Mouse (Mus musculus) embryonic stem cell, embryonic (primary cell): ENCODE results near the gene Flt3l.

Experiments used
- CTCF ChIA-PET, 4 experiments: fragments of 300-600 bp in 2 of 4; fragments of 350-600 bp in 2 of 4; sonication (Branson Sonifier 250); formaldehyde crosslinking; loops; one replicate each; lab custom pipeline; 2022; ENCODE audit warnings: inconsistent platforms in 2 of 4; lab: Charles Lee
- POLR2A ChIA-PET, 4 experiments: fragments of 300-600 bp in 2 of 4; fragments of 350-600 bp in 2 of 4; sonication (Branson Sonifier 250); formaldehyde crosslinking; loops; one replicate each; lab custom pipeline; 2022; ENCODE audit warnings: antibody characterized with exemption in 4 of 4, inconsistent platforms in 1 of 4; lab: Charles Lee

The Flt3l gene

GRCm38 (mm10) chr7:45112529-45112928 is 23.7 kb downstream of the Flt3l start:
- ChIA-PET POLR2A (interaction anchor here (0.5 to 15.2 kb wide), 23 partner anchors 8 to 347 kb away, joined by 3 to 596 read pairs (median 4); partner anchors contain the start of genes Fcgrt (in 3 of the 4), Rpl13a (in 2 of the 4), Rps11 (in 2 of the 4) and Aldh16a1 (in 1 of the 4)), CTCF (interaction anchor here in 2 of 4 experiments (0.6 to 1.6 kb wide), 3 partner anchors 9 to 850 kb away, joined by 3 to 4 read pairs (median 3); no protein-coding TSS in a partner anchor)

GRCm38 (mm10) chr7:45111940-45112339 is 24.3 kb downstream of the Flt3l start:
- POLR2A ChIA-PET = interaction anchor here (0.6 to 15.2 kb wide), 31 partner anchors 8 to 231 kb away, joined by 3 to 596 read pairs (median 4); partner anchors contain the start of genes Fcgrt (in 3 of the 4), Rpl13a (in 3 of the 4), Rps11 (in 2 of the 4) and Aldh16a1 (in 1 of the 4)
- CTCF ChIA-PET = interaction anchor here in 3 of 4 experiments (1.1 to 1.6 kb wide), 3 partner anchors 9 to 849 kb away, joined by 3 to 4 read pairs (median 3); no protein-coding TSS in a partner anchor

- CTCF ChIA-PET = interaction anchor here in 1 of 4 experiments (0.6 to 1.0 kb wide), 3 partner anchors 42 to 805 kb away, joined by 3 to 5 read pairs (median 3); no protein-coding TSS in a partner anchor
- POLR2A ChIA-PET = interaction anchor here (0.7 to 15.2 kb wide), 17 partner anchors 10 to 93 kb away, joined by 3 to 596 read pairs (median 6); partner anchors contain the start of genes Rcn3 (in 3 of the 4), Rpl13a (in 2 of the 4), Rps11 (in 2 of the 4) and Aldh16a1 (in 1 of the 4)
Observed at GRCm38 (mm10) chr7:45110089-45110488, 26.1 kb downstream of the Flt3l start.

GRCm38 (mm10) chr7:45107052-45107645 is 29.1 kb downstream of the Flt3l start:
- ChIA-PET POLR2A (interaction anchor here (0.6 to 15.2 kb wide), 36 partner anchors 8 to 1394 kb away, joined by 3 to 596 read pairs (median 4); partner anchors contain the start of genes Rcn3 (in 3 of the 4), Aldh16a1 (in 2 of the 4), Rpl13a (in 2 of the 4) and Rps11 (in 2 of the 4)), CTCF (interaction anchor here in 3 of 4 experiments (0.6 to 2.9 kb wide), 15 partner anchors 8 to 860 kb away, joined by 3 to 16 read pairs (median 4); partner anchors contain the start of genes Aldh16a1 (in 1 of the 3), Flt3l (in 1 of the 3), Gm45713 (in 1 of the 3) and Rcn3 (in 1 of the 3))

GRCm38 (mm10) chr7:45106441-45106840 is 29.8 kb downstream of the Flt3l start:
- CTCF ChIA-PET = interaction anchor here (0.6 to 2.9 kb wide), 9 partner anchors 21 to 396 kb away, joined by 3 to 16 read pairs (median 4); partner anchors contain the start of genes Aldh16a1 (in 1 of the 4), Flt3l (in 1 of the 4) and Gm45713 (in 1 of the 4)
- POLR2A ChIA-PET = interaction anchor here (0.6 to 15.2 kb wide), 27 partner anchors 8 to 559 kb away, joined by 3 to 596 read pairs (median 5); partner anchors contain the start of genes Aldh16a1 (in 2 of the 4), Rcn3 (in 2 of the 4), Rpl13a (in 2 of the 4) and Rps11 (in 2 of the 4)

GRCm38 (mm10) chr7:45105491-45105890 is 30.7 kb downstream of the Flt3l start:
- CTCF ChIA-PET = interaction anchor here in 1 of 4 experiments (0.7 to 2.9 kb wide), 4 partner anchors 24 to 192 kb away, joined by 3 to 16 read pairs (median 5); partner anchors contain the start of genes Flt3l and Gm45713
- POLR2A ChIA-PET = interaction anchor here (0.6 to 15.2 kb wide), 22 partner anchors 7 to 454 kb away, joined by 3 to 596 read pairs (median 6); partner anchors contain the start of genes Aldh16a1 (in 2 of the 4), Pih1d1 (in 2 of the 4), Rcn3 (in 2 of the 4) and Rpl13a (in 2 of the 4)

- ChIA-PET CTCF (interaction anchor here in 1 of 4 experiments (1.2 to 2.9 kb wide), 3 partner anchors 23 to 37 kb away, joined by 3 to 16 read pairs (median 8); no protein-coding TSS in a partner anchor), POLR2A (interaction anchor here in 3 of 4 experiments (0.5 to 15.2 kb wide), 21 partner anchors 9 to 455 kb away, joined by 3 to 596 read pairs (median 7); partner anchors contain the start of genes Rcn3 (in 3 of the 3), Aldh16a1 (in 2 of the 3), Pih1d1 (in 2 of the 3) and Rpl13a (in 2 of the 3))
Observed at GRCm38 (mm10) chr7:45104941-45105340, 31.3 kb downstream of the Flt3l start.

- ChIA-PET POLR2A (interaction anchor here in 3 of 4 experiments (0.6 to 15.2 kb wide), 35 partner anchors 8 to 263 kb away, joined by 3 to 596 read pairs (median 5); partner anchors contain the start of genes Rcn3 (in 3 of the 3), Aldh16a1 (in 2 of the 3), Pih1d1 (in 2 of the 3) and Rpl13a (in 2 of the 3)), CTCF (interaction anchor here in 3 of 4 experiments (0.5 to 1.9 kb wide), 10 partner anchors 17 to 180 kb away, joined by 3 to 8 read pairs (median 4); partner anchors contain the start of genes Flt3l (in 1 of the 3) and Gm45713 (in 1 of the 3))
Observed at GRCm38 (mm10) chr7:45103652-45104180, 32.5 kb downstream of the Flt3l start, which contains the start of gene Fcgrt. Gene Fcgrt (minus strand): TSS chr7:45103851.

GRCm38 (mm10) chr7:45102940-45103585 is 33.2 kb downstream of the Flt3l start:
- CTCF ChIA-PET = interaction anchor here in 3 of 4 experiments (0.5 to 1.9 kb wide), 10 partner anchors 11 to 133 kb away, joined by 3 to 8 read pairs (median 4); partner anchors contain the start of genes Flt3l (in 1 of the 3), Gm45713 (in 1 of the 3) and Rcn3 (in 1 of the 3)

GRCm38 (mm10) chr7:45102441-45102840 is 33.8 kb downstream of the Flt3l start:
- POLR2A ChIA-PET = interaction anchor here in 3 of 4 experiments (0.5 to 18.8 kb wide), 10 partner anchors 6 to 231 kb away, joined by 3 to 368 read pairs (median 5); partner anchors contain the start of genes Fcgrt (in 1 of the 3), Rcn3 (in 1 of the 3), Rpl13a (in 1 of the 3) and Rps11 (in 1 of the 3)
- CTCF ChIA-PET = interaction anchor here in 1 of 4 experiments (1.0 kb wide), 1 partner anchor 10 kb away, joined by 3 read pairs; the partner anchor contains the start of gene Rcn3

More at GRCm38 (mm10) chr7:45102940-45103585, 33.2 kb downstream of the Flt3l start:
- POLR2A ChIA-PET = interaction anchor here in 3 of 4 experiments (0.5 to 18.8 kb wide), 35 partner anchors 8 to 264 kb away, joined by 3 to 596 read pairs (median 5); partner anchors contain the start of genes Rcn3 (in 3 of the 3), Aldh16a1 (in 2 of the 3), Pih1d1 (in 2 of the 3) and Rpl13a (in 2 of the 3)

- ChIA-PET CTCF (interaction anchor here in 2 of 4 experiments (0.7 to 1.2 kb wide), 3 partner anchors 10 to 35 kb away, joined by 3 to 10 read pairs (median 5); no protein-coding TSS in a partner anchor), POLR2A (interaction anchor here in 2 of 4 experiments (0.9 to 18.8 kb wide), 11 partner anchors 8 to 114 kb away, joined by 3 to 368 read pairs (median 4); partner anchors contain the start of genes Prmt1 (in 2 of the 2), Aldh16a1 (in 1 of the 2), Fcgrt (in 1 of the 2) and Rcn3 (in 1 of the 2))
Observed at GRCm38 (mm10) chr7:45100046-45100445, 36.2 kb downstream of the Flt3l start.

GRCm38 (mm10) chr7:45098541-45099240 is 37.5 kb downstream of the Flt3l start:
- ChIA-PET CTCF (interaction anchor here in 3 of 4 experiments (0.6 to 1.2 kb wide), 8 partner anchors 8 to 45 kb away, joined by 3 to 7 read pairs (median 3); no protein-coding TSS in a partner anchor), POLR2A (interaction anchor here (0.6 to 18.8 kb wide), 18 partner anchors 8 to 302 kb away, joined by 3 to 368 read pairs (median 4); partner anchors contain the start of genes Fcgrt (in 1 of the 4), Prmt1 (in 1 of the 4), Rpl13a (in 1 of the 4) and Rps11 (in 1 of the 4))

- CTCF ChIA-PET = interaction anchor here in 3 of 4 experiments (0.6 to 1.3 kb wide), 7 partner anchors 11 to 143 kb away, joined by 3 to 7 read pairs (median 3); partner anchors contain the start of genes Flt3l (in 1 of the 3) and Gm45713 (in 1 of the 3)
- POLR2A ChIA-PET = interaction anchor here in 3 of 4 experiments (0.6 to 18.8 kb wide), 19 partner anchors 9 to 145 kb away, joined by 3 to 368 read pairs (median 3); partner anchors contain the start of genes Pih1d1 (in 2 of the 3), Aldh16a1 (in 1 of the 3), Fcgrt (in 1 of the 3) and Flt3l (in 1 of the 3)
Observed at GRCm38 (mm10) chr7:45097479-45097878, 38.8 kb downstream of the Flt3l start.

GRCm38 (mm10) chr7:45095965-45096364 is 40.3 kb downstream of the Flt3l start:
- CTCF ChIA-PET = interaction anchor here in 2 of 4 experiments (0.6 to 2.2 kb wide), 3 partner anchors 11 to 28 kb away, joined by 3 to 7 read pairs (median 6); no protein-coding TSS in a partner anchor
- POLR2A ChIA-PET = interaction anchor here in 2 of 4 experiments (0.7 to 18.8 kb wide), 13 partner anchors 8 to 239 kb away, joined by 3 to 368 read pairs (median 4); partner anchors contain the start of genes Fcgrt (in 2 of the 2), Hrc (in 1 of the 2), Prmt1 (in 1 of the 2) and Rpl13a (in 1 of the 2)
